Mouse (Mus musculus): ENCODE results near the gene Poc1b.
A peak's percentile ranks its signal among the peaks of the same experiment; 100 is the strongest.
"Not testable (repeated sequence)": the region's sequence is repeated elsewhere in the genome, so short reads cannot be mapped to it uniquely, and the experiment has no call there.

Poc1b gene

GRCm38 (mm10) chr10:99194451-99195055, 87.7 kb downstream of the Poc1b start:
- no peak for DNase-seq (ENCODE audit: low spot score in 2 of 2)

DNA sequence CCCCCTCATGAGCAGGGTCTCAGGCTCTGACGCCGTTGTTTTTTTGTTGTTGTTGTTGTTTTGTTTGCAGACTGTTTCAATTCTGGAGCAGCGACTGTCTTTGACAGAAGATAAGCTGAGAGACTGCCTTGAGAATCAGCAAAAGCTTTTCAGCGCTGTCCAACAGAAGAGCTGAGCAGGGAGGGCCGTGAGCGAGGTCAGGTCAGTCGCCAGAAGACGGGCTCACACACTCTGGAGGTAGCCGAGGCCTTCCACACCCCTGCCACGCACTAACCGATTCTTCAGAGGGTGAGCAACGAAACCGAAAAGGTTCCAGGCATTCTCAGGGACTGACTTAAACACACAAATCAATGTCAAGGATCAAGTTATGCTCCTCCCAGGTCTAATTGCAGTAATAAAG, 89.7 kb downstream of the Poc1b start:
- DNase-seq (ENCODE audit: low spot score in 2 of 2), result no peak

GRCm38 (mm10) chr10:99197125-99197524, 90.3 kb downstream of the Poc1b start:
- no peak for DNase-seq (ENCODE audit: low spot score in 2 of 2)

- DNase-seq (ENCODE audit: low spot score in 2 of 2), result peak in 1 of 2 experiments; percentile 21
Observed at GRCm38 (mm10) chr10:99197607-99198305, 90.9 kb downstream of the Poc1b start.

DNA sequence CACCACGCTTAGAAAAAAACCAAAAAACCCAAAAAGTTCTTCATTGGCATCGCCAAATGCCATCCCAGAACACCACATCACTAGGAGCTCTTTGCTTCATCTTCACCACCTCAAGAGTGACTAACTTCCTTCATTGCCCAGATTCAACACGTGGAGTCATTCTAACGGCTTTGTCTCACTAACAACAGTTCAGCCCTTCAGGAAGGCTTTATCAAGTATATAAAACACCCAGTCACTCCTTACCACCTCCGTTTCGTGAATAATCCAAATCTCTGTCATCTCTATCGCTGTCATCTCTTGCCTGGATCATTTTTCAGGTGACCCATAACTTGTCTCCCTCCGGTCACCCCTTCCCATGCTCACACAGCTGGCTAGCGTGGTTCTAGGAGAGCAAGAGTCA, 92.1 kb downstream of the Poc1b start:
- DNase-seq (ENCODE audit: low spot score in 2 of 2), result no peak

GRCm38 (mm10) chr10:99200944-99201343, 94.1 kb downstream of the Poc1b start:
- no peak for DNase-seq (ENCODE audit: low spot score in 2 of 2)

DNA sequence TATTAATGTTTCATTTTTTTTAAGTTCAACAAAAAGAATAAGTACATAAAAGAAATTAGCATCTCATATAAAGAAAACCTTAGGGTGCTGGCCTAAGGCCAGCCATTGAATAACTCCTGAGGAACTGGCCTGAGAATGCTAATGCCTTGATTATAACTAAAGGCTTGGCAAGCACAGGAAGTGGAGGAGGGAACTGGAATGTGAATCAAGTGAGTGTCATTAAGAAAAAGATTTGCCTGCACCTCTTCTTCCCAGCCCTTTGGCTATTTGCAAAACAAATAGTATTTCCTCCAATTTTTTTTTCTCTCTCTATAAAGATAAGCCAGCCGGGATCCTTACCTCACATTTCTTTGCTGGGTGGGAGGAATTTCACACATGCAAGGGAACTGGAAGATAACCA, 95.0 kb downstream of the Poc1b start:
- DNase-seq (ENCODE audit: low spot score in 2 of 2), result no peak

GRCm38 (mm10) chr10:99202363-99202762, 95.5 kb downstream of the Poc1b start:
- DNase-seq (ENCODE audit: low spot score in 2 of 2), result no peak

- no peak for DNase-seq (ENCODE audit: low spot score in 2 of 2)
Observed at GRCm38 (mm10) chr10:99203163-99203562, 96.3 kb downstream of the Poc1b start.

- DNase-seq (ENCODE audit: low spot score in 2 of 2), result no peak
Observed at GRCm38 (mm10) chr10:99203577-99204487, 97.0 kb downstream of the Poc1b start.

DNA sequence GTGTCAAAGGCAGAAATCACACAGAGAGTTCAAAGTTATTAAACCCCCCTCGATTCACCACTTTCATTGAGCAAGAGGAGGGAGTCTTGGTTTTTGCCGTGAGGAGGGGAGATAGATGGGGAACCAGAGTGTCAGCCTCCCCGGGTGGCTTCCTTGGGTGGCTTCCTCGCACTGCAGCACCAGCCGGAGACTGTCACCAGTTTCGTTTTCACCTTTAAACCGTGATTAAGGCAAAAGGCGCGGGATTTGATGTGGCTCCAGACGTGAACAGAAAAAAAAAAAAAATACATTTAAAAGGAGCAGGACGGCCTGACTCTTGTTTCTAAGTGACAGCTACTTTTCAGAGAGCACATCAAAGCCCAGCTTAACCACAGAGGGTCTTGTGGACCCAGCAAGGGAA, 97.7 kb downstream of the Poc1b start:
- peak; percentile 54 to 61 for DNase-seq (ENCODE audit: low spot score in 2 of 2)

DNA sequence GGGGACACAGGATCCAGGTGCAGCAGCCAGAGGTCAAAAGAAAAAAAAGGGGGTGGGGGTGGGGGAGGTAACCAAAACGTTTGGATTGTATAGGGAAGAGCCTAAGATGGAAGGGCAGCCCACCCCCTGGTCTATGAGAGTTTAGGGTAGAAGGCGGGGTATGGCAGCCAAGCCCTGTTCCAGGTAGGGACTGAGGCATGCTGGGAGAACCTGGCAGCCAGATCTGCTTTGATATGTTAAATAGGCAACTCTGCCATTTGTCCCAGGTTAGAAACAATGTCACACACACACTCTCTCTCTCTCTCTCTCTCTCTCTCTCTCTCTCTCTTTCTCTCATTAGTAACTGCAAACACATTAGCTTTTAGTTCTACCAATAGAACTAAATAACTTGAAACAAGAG, 100.3 kb downstream of the Poc1b start:
- DNase-seq (ENCODE audit: low spot score in 2 of 2), result no peak

GRCm38 (mm10) chr10:99209146-99209800, 102.4 kb downstream of the Poc1b start:
- no peak for DNase-seq (ENCODE audit: low spot score in 2 of 2)

GRCm38 (mm10) chr10:99211021-99211420, 104.2 kb downstream of the Poc1b start:
- DNase-seq (ENCODE audit: low spot score in 2 of 2), result no peak

GRCm38 (mm10) chr10:99211503-99212265, 104.8 kb downstream of the Poc1b start:
- no peak for DNase-seq (ENCODE audit: low spot score in 2 of 2)

GRCm38 (mm10) chr10:99214421-99215299, 107.8 kb downstream of the Poc1b start:
- DNase-seq (ENCODE audit: low spot score in 2 of 2), result no peak

DNA sequence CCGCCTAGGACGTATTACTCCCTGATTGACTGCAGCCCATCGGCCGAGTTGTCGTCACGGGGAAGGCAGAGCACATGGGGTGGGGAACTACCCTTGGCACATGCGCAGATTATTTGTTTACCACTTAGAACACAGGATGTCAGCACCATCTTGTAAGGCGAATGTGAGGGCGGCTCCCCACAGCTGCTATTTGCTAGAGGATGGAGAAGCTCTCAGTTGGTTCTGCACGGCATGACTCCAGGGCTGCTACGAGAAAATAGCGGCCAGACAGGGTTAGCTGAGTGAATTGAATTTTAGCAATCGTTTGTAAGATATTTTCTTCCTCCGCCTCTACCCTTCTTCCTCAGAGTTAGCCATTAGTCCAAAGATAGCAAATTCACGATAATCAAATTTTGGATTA, 109.7 kb downstream of the Poc1b start:
- DNase-seq (ENCODE audit: low spot score in 2 of 2), result not testable (repeated sequence)

- DNase-seq (ENCODE audit: low spot score in 2 of 2), result no peak
Observed at GRCm38 (mm10) chr10:99221540-99221939, 114.7 kb downstream of the Poc1b start.

DNA sequence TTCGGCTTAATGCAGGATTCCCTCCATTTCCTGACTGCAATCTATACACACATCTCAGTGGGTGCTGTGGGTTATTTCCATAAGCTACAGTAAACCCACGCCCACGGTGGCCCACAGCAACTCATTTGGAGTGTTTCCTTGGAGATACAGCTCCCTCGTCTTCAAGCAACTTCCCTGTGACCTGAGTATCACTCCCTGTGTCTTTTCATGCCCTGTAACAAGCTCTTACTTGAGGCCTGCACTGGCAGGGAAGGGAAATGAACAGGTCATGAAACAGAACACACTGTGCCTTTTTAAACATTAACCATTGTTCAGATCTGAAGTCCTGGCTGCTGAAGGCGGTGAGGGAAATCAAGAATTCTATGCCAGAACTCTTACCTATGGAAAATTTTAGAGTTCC, 115.9 kb downstream of the Poc1b start:
- DNase-seq (ENCODE audit: low spot score in 2 of 2), result no peak

- no peak for DNase-seq (ENCODE audit: low spot score in 2 of 2)
Observed at GRCm38 (mm10) chr10:99224218-99224617, 117.4 kb downstream of the Poc1b start.
